In genomic region chr2:37811682-37812081, GRCm38 (mm10) we compare ENCODE assay signal across 10 mouse cellular contexts. TPM values are rescaled to one million over a fixed set of nuclear protein-coding genes. Genes with fewer than 3 reads are reported as not detected.
DNase-seq lines count a peak whose midpoint lies in the region; ATAC-seq lines count a peak whose summit lies in the region.
"Had no signal": no experiment of that assay in that cellular context is flagged by ENCODE, and none has a peak within 500 bp of the region (broad histone marks: within the 10 kb centered on the region; RNA-seq: fewer than 3 reads in every experiment).

No protein-coding gene starts in this region.

- H3K9ac ChIP-seq in embryonic facial prominence, embryonic 14.5 days (ENCODE audit: low read depth, low read length), result no peak overlapping the region
- H3K9ac ChIP-seq in limb, embryonic 11.5 days (ENCODE audit: low read length), result no peak overlapping the region
- H3K9ac ChIP-seq in forebrain, embryonic 13.5 days, result no peak overlapping the region
- no peak overlapping the region for H3K9ac ChIP-seq in midbrain, embryonic 14.5 days (replicated peaks; ENCODE audit: low read length)

- ATAC-seq in embryonic facial prominence, embryonic 14.5 days (ENCODE audit: low read depth), result peak; percentile 42
- no peak for ATAC-seq in limb, embryonic 11.5 days (ENCODE audit: insufficient number of reproducible peaks, low FRiP score, low TSS enrichment, low read depth)
- no peak for ATAC-seq in forebrain, embryonic 13.5 days
- peak; percentile 50; the same call in 1 of the 2 replicates for ATAC-seq in midbrain, embryonic 14.5 days (ENCODE audit: low FRiP score, low TSS enrichment)
- ATAC-seq: Patski had no signal

- no peak overlapping the region for H3K4me2 ChIP-seq in embryonic facial prominence, embryonic 14.5 days (ENCODE audit: low read depth, low read length)
- H3K4me2 ChIP-seq in limb, embryonic 11.5 days (ENCODE audit: low read depth, severe bottlenecking), result no peak overlapping the region
- no peak overlapping the region for H3K4me2 ChIP-seq in forebrain, embryonic 13.5 days
- H3K4me2 ChIP-seq in midbrain, embryonic 14.5 days (ENCODE audit: low read length), result no peak overlapping the region

- H3K4me3 ChIP-seq in embryonic facial prominence, embryonic 14.5 days (ENCODE audit: low read depth, low read length), result no peak overlapping the region
- H3K4me3 ChIP-seq in embryonic facial prominence, embryonic 10.5 days, result no peak overlapping the region
- H3K4me3 ChIP-seq in limb, embryonic 11.5 days (ENCODE audit: low read depth, low read length), result no peak overlapping the region
- H3K4me3 ChIP-seq in limb, embryonic 10.5 days, result no peak overlapping the region
- H3K4me3 ChIP-seq in forebrain, embryonic 13.5 days, result no peak overlapping the region
- H3K4me3 ChIP-seq in midbrain, embryonic 14.5 days (replicated peaks; ENCODE audit: low read depth, low read length), result no peak overlapping the region

- no peak overlapping the region for H3K27ac ChIP-seq in embryonic facial prominence, embryonic 14.5 days (replicated peaks; ENCODE audit: low read depth, low read length)
- H3K27ac ChIP-seq in embryonic facial prominence, embryonic 10.5 days (replicated peaks), result no peak overlapping the region
- H3K27ac ChIP-seq in limb, embryonic 11.5 days (replicated peaks; ENCODE audit: low read depth, low read length), result no peak overlapping the region
- H3K27ac ChIP-seq in limb, embryonic 10.5 days, result no peak overlapping the region
- peak overlapping the region; percentile 5; the same call in 1 of the 2 replicates for H3K27ac ChIP-seq in forebrain, embryonic 13.5 days
- H3K27ac ChIP-seq in midbrain, embryonic 14.5 days (replicated peaks; ENCODE audit: low read depth, low read length), result no peak overlapping the region; the same call in 1 of the 2 replicates

- no peaks in the 10 kb centered on the region for H3K9me3 ChIP-seq in embryonic facial prominence, embryonic 14.5 days (ENCODE audit: control insufficient read depth, low read length)
- H3K9me3 ChIP-seq in embryonic facial prominence, embryonic 10.5 days, result no peaks in the 10 kb centered on the region
- no peaks in the 10 kb centered on the region for H3K9me3 ChIP-seq in limb, embryonic 11.5 days (ENCODE audit: control insufficient read depth, low read length)
- H3K9me3 ChIP-seq in limb, embryonic 10.5 days (replicated peaks), result no peaks in the 10 kb centered on the region
- H3K9me3 ChIP-seq in forebrain, embryonic 13.5 days (replicated peaks), result no peaks in the 10 kb centered on the region
- no peaks in the 10 kb centered on the region for H3K9me3 ChIP-seq in midbrain, embryonic 14.5 days (ENCODE audit: control insufficient read depth, low read length)

- no peaks in the 10 kb centered on the region for H3K4me1 ChIP-seq in embryonic facial prominence, embryonic 14.5 days (ENCODE audit: control insufficient read depth, insufficient read depth, low read length)
- H3K4me1 ChIP-seq in embryonic facial prominence, embryonic 10.5 days, result peaks cover 16% of the 10 kb centered on the region
- H3K4me1 ChIP-seq in limb, embryonic 11.5 days (ENCODE audit: control insufficient read depth, insufficient read depth, low read length), result no peaks in the 10 kb centered on the region
- peaks cover 13% of the 10 kb centered on the region for H3K4me1 ChIP-seq in limb, embryonic 10.5 days
- H3K4me1 ChIP-seq in forebrain, embryonic 13.5 days, result peaks cover 27% of the 10 kb centered on the region
- peaks cover 4% of the 10 kb centered on the region; the same call in 1 of the 2 replicates for H3K4me1 ChIP-seq in midbrain, embryonic 14.5 days (ENCODE audit: control insufficient read depth, insufficient read depth, low read length)

- WGBS in embryonic facial prominence, embryonic 14.5 days, result 69% methylated on average over 2 of the region's 2 CpGs
- WGBS in embryonic facial prominence, embryonic 10.5 days, result 87% methylated on average over 2 of the region's 2 CpGs
- 75% methylated on average over 2 of the region's 2 CpGs for WGBS in limb, embryonic 11.5 days
- WGBS in limb, embryonic 10.5 days, result 75% methylated on average over 2 of the region's 2 CpGs
- WGBS in forebrain, embryonic 13.5 days, result 68% methylated on average over 2 of the region's 2 CpGs
- 56% methylated on average over 2 of the region's 2 CpGs for WGBS in midbrain, embryonic 14.5 days

- H3K36me3 ChIP-seq in embryonic facial prominence, embryonic 14.5 days (ENCODE audit: control insufficient read depth, insufficient read depth, low read length), result peaks cover 7% of the 10 kb centered on the region; the same call in 1 of the 2 replicates
- peaks cover 5% of the 10 kb centered on the region; the same call in 1 of the 2 replicates for H3K36me3 ChIP-seq in embryonic facial prominence, embryonic 10.5 days (replicated peaks)
- H3K36me3 ChIP-seq in limb, embryonic 11.5 days (ENCODE audit: control insufficient read depth, insufficient read depth, low read length), result no peaks in the 10 kb centered on the region
- peaks cover 11% of the 10 kb centered on the region for H3K36me3 ChIP-seq in limb, embryonic 10.5 days
- H3K36me3 ChIP-seq in forebrain, embryonic 13.5 days (ENCODE audit: poor library complexity, severe bottlenecking), result peaks cover 23% of the 10 kb centered on the region; the same call in 1 of the 2 replicates
- H3K36me3 ChIP-seq in midbrain, embryonic 14.5 days (ENCODE audit: control insufficient read depth, insufficient read depth, low read length), result no peaks in the 10 kb centered on the region

- DNase-seq in embryonic facial prominence, embryonic 14.5 days (ENCODE audit: low spot score), result peak; percentile 57
- no peak for DNase-seq in embryonic facial prominence, embryonic 10.5 days (ENCODE audit: low spot score)
- DNase-seq in limb, embryonic 11.5 days (ENCODE audit: low spot score), result peak; percentile 37
- DNase-seq in limb, embryonic 10.5 days (ENCODE audit: low spot score), result no peak
- peak; percentile 65 for DNase-seq in midbrain, embryonic 14.5 days
- no peak for DNase-seq in frontal cortex, postnatal 25 days (ENCODE audit: low spot score in 2 of 2)
- DNase-seq in embryo, embryonic 9.5 days (ENCODE audit: extremely low spot score), result no peak
- DNase-seq: lung, postnatal 14 days had no signal

- no peaks in the 10 kb centered on the region for H3K27me3 ChIP-seq in embryonic facial prominence, embryonic 14.5 days (replicated peaks; ENCODE audit: control insufficient read depth, insufficient read depth, low read length)
- 0 out of 2 replicates have a peak, but pooled peaks cover 2% of the 10 kb centered on the region for H3K27me3 ChIP-seq in embryonic facial prominence, embryonic 10.5 days (replicated peaks; ENCODE audit: low read depth, poor library complexity, severe bottlenecking)
- H3K27me3 ChIP-seq in limb, embryonic 11.5 days (ENCODE audit: control insufficient read depth, insufficient read depth, low read length), result no peaks in the 10 kb centered on the region
- no peaks in the 10 kb centered on the region for H3K27me3 ChIP-seq in limb, embryonic 10.5 days (ENCODE audit: low read depth, poor library complexity, severe bottlenecking)
- no peaks in the 10 kb centered on the region for H3K27me3 ChIP-seq in forebrain, embryonic 13.5 days
- no peaks in the 10 kb centered on the region for H3K27me3 ChIP-seq in midbrain, embryonic 14.5 days (ENCODE audit: control insufficient read depth, insufficient read depth, low read length)
- H3K27me3 ChIP-seq: Patski had no signal

RNA-seq across cellular contexts. Expression of gene Crb2, which starts 35.6 kb away (rescaled TPM):
- polyA plus RNA-seq in embryonic facial prominence, embryonic 14.5 days (2014; fragmentation: Nextera tagmentation; extraction: Ambion mirVana), result 0.18 and 0.28 TPM in 2 replicates
- 7.3 and 11.9 TPM in 2 replicates for polyA plus RNA-seq in embryonic facial prominence, embryonic 10.5 days (2016; fragmentation: Nextera tagmentation; extraction: Ambion mirVana)
- 0.80 and 0.82 TPM in 2 replicates for polyA plus RNA-seq in limb, embryonic 11.5 days (2014; fragmentation: Nextera tagmentation; extraction: Ambion mirVana)
- 2.1 and 4.3 TPM in 2 replicates for polyA plus RNA-seq in limb, embryonic 10.5 days (2016; fragmentation: Nextera tagmentation; extraction: Ambion mirVana)
- polyA plus RNA-seq in forebrain, embryonic 13.5 days (2015; fragmentation: Nextera tagmentation; extraction: Ambion mirVana), result 9.1 and 12.8 TPM in 2 replicates
- polyA plus RNA-seq in midbrain, embryonic 14.5 days (2014; fragmentation: Nextera tagmentation; extraction: Ambion mirVana), result 3.5 and 5.8 TPM in 2 replicates

Comparison
In these comparisons a context has a peak if more than half of its experiments do, and no peak if none do; other contexts are left out.
1. DNase-seq: peak in embryonic facial prominence, embryonic 14.5 days (single experiment), limb, embryonic 11.5 days (single experiment) and midbrain, embryonic 14.5 days (single experiment); none in embryonic facial prominence, embryonic 10.5 days (single experiment), limb, embryonic 10.5 days (single experiment), frontal cortex, postnatal 25 days (0 of 2) and embryo, embryonic 9.5 days (single experiment).
2. ATAC-seq: peak in embryonic facial prominence, embryonic 14.5 days (single experiment) and midbrain, embryonic 14.5 days (single experiment); none in limb, embryonic 11.5 days (single experiment) and forebrain, embryonic 13.5 days (single experiment).